Mouse (Mus musculus) CD8-positive naive resting alpha-beta T cell, adult 2 months (primary cell): Measurements from ENCODE around the gene Milr1.
"Not testable (repeated sequence)": the region's sequence is repeated elsewhere in the genome, so short reads cannot be mapped to it uniquely, and the experiment has no call there.

Experiments used
- DNase-seq, 2 experiments: peaks; one replicate each; pipeline ENCODE4 v3.0.0; 2022; ENCODE audit warnings: low read depth in 2 of 2, low spot score in 2 of 2

Gene Milr1

DNA sequence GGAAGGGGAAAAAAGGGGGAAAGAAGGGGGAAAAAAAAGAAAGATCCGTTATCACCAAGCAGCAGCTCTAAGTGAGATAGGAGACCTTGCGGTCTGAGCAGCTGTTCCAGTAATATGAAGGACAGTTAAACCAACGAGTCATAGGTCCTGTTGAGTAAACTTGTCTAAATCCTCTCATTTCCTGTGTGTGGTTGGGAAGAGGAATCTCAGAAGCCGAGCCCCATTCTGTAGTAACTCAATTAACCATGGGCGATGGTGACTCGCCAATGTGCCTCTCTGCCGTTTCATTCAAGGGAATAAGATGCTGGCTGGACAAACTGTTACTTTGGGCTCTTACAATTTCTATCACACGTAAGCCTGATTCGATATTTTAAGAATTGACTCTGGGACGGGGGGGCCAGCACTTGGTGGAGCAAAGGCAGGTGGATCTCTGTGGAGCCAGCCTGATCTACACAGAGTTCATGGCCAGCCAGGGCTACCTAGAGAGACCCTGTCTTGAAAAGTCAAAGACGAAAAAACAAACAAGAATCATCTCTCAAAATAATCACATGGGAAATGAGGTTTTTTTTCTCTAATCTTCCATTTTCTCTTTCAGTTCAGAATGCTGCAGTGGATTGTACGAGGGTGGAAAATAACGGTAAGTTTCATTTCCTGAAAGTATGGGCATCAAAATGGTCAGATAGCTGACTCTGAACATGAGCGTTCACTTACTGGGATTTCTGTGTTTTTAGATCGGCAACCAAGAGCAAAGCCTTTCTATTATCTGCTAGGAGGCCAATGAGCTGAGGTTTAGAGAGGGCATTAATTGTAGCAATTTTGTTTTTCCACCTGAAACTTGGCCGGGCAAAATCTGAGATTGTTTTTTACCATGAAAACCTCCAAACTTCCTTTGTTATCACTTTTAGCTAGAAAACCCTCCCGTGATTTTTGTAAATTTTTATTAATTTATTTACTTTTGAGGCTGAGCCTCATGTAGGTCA is at the start of gene Milr1:
Gene Milr1 (plus strand): TSS at position 188 of the 980 bp plus-strand sequence.
- peak in 1 of 2 experiments; percentile 26 for DNase-seq

DNA sequence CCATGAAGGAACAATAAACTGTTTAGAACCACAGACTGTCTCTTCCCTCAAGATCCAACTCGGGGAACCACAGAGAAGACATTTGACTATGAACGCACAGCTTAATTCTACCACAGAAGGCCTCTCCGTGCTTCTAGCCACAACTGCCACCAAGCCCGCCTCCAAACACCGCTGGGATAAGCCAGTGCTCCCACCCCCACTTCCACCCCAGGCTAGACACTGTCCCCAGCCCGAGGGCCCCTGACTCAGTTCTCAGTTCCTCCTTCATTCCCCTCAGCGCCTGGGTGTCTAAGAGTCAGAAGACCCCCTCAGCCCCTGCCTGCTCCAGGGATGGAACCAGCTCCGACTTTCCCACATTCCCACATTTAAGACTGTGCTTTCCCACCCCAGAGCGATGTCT is 49.4 kb upstream of the Milr1 start:
- DNase-seq = no peak

DNA sequence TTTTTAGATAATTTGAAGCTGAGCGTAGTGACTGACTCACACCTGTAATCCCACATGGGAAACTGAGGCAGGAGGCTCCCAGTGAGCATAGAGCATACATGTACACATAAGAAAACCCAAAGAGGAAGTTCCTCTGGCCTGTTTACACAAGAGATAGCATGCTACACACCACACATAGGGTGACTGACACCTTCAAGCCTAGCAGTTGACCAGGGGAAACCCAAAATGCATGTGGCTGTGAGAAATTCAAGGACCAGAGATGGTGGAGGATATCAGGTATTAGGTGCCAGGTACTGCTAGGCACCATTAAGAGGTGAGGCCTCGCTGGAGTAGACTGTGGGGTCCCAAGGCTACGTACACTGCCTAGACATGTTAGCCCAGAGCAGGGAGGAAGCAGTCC is 48.4 kb upstream of the Milr1 start:
- DNase-seq = no peak

DNA sequence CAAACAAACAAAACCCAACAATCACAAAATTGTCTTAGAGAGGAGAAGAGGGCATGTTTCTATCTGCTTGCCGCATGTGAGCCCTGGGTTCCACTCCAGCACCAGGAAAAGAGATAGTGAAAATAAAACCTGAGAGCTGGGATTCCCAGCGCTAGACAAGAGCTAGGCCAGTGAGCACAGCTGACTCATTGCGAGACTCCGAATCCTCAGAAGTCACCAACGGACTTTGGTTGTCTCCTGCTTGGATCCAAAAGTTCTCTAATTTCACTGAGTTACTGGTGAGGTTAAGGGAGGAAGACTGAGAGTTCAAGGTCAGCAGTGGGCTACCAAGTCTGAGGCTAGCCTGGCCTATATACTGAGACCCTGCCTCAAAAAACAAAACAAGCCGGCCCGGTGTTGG is 47.1 kb upstream of the Milr1 start:
- no peak for DNase-seq

DNA sequence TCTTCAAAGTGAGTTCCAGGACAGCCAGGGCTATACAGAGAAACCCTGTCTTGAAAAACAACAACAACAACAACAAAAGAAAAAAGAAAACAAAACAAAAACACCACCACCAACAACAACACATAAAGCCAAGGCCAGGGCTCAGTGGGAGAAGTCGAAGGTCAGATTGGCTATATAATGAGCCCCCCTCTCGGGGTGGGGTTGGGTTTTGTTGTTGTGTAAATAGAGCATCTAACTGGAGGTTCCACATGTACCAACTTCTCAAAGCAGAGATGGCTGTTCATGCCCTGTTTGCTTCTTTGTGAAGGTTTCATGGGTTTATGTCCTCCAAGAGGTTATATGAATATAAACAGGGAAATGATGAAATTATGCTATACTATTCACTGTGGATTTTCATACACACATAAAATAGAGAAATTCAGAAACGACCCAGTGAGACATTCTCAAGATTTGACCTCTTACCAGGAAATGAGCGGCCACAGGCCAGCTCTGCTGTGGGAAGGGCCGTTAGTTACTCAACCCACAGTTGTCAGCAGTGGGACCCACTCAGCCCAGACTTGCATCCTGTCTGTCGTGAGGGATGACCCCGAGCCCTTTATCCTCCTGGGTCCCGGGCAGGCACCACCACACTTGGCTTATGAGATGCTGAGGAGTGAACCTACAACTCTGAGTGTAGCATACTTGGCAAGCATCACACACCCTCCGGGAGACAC is 46.5 kb upstream of the Milr1 start:
- DNase-seq = no peak

DNA sequence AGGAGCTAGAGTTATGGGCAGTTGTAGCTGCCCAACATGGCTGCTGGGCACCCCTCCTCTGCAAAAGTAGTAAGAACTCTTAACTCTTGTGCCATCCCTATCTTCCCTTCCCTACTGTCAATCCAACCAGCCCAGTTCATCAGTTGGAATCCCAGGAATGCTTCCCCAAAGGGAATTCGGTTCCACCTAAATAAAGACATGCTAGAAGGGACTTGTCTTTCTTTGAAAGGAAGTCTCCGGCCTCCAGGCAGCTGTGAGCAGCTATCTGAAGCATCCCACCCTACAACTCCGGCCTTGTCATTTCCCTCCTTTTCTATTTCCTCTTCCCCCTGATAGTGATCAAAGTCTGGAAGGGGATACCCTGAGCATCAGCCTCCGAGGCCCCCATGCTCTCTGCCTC is 44.8 kb upstream of the Milr1 start:
- DNase-seq = no peak

DNA sequence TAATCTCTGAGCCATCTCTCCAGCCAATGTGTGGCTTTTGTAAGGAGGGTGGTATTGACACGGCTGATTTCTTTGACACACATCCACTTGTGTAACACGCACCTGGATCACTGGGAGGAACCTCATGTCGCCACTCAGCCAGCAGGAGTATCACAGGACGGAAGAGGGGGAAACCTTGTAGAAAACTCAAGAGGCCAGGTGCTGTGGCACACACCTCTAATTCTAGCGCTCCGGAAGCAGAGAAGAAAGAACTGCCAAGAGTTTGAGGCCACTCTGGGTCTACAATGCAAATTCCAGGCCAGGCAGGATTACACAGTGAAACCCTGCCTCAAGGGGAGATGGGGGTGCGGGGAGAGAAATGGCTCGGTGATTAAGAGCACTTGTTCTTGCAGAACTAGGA is 43.9 kb upstream of the Milr1 start:
- no peak for DNase-seq

DNA sequence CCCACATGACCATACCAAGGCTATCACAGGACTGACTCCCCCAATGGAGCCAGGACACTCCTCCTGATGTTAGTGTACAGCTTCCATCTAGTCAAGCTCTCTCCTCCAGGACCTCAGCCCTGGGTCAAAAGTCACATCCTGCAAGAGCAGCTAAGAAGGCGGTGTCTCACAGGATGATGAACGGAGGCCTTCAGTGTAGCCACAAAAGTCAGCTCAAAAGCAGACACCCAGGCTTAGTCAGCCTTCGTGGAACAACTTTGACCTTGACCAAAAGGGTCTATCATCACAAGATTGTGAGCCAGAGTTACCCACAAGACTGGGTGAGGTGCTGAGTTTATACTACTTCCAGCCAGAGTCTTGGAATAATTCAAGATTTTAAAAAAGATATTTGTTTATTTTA is 43.2 kb upstream of the Milr1 start:
- no peak for DNase-seq

DNA sequence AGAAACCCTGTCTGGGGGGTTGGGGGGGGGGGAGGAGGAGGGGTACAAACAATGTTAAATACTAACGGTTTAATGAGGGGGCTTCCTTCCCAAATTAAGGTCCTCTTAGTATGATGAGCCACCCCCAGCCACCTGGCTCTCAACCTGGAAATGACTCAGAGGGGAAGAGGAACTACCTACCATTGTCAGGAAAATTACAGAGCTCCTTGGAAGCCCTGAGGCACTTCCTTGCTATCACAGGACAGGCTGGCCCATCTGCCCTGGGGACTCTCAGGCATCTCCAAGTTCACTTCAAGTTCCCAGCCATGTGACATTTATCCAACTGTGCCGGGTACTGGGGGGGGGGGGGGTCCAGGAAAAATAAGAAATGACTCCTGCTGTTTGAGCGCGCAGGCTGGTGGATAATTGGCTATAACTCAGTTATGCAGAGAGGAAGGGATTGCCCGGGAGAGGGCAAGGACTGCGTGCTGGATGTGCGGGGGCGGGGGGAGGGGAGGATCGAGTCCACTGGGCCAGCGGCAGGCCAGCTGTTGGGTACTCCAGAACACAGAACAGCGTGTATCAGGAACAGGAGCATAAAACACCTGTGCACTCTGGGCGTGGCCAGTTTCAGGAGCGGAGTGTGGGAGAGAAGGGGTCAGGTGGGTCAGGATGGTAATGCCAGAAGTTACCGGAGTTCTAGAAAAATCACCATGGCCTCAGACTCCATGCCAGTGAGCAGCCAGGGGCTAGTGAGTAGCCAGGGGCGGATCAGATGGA is 41.6 kb upstream of the Milr1 start:
- DNase-seq = no peak

DNA sequence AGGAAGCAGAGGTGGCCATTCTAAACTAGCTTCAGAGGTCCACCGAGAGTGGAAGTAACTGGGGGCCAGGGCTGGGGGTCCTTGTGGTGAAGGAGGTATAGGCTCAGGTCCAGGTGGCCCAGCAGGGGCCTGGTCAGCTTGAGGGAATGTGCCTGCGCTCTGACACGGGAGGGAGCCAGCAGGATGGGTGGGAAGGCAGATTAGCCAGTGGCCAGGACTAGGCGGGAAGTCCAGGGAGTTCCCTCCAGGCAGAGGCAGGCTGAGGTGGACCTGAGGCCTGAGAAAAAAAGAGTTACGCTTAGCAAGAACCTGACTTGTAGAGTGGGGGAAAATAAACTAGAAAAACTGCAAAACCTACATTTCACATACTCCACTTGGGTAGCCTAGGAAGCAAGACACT is 40.2 kb upstream of the Milr1 start:
- DNase-seq = no peak

DNA sequence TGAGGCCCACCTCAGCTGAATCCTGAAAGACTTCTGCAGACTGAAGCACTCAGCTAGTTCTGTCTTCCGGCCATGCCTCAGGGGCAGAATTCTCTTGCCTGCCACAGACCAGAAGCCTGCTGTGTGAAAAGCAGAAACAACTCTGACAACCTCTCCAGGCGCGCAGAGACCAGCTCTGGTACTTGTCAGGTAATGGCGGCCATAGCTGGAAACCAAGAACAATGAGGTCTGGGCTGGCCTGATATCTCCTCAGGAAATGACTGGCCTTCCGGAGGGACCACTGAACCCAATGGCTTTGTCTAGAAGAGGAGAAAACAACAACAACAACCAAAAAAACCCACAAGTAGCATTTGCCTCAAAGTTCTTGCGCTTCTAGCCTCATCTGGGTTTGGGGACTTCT is 36.0 kb upstream of the Milr1 start:
- no peak for DNase-seq

DNA sequence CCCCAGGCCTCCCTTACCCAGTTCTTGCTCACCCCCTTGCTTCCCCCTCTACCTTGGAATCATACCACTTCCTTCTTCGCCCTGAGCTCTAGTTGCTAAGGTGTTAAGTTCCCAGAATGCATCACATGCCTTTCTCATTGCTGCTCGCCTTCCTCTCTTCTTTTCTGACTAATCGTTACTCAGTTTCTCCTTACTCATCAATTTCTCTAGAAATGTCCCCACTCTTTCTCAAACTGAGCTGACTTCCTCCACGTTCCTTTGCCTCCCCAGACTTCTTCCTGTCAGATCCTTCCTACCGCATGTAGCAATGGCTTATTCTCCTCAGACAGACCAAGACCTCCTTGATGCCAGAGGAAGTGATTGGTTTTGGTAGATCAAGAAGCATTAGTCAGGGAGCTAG is 34.5 kb upstream of the Milr1 start:
- DNase-seq = no peak

DNA sequence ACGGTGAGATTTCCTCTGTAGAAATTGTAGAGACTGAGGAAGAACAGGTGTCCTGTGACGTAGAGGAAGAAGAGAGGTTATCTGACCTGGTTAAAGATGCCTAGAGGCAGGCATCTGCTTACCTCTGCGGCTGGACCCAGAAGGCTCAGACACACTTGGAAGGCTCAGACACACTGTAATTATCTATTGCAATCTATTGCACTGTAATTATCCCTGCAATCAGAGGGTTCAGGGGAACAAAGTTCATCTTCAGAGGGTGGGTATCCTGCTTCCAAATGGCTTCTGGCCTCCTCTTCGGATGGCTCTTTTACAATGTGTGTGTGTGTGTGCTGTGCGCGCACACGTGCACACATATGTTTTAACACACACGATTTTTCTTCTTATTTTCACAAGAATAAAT is 30.6 kb upstream of the Milr1 start:
- DNase-seq = no peak

DNA sequence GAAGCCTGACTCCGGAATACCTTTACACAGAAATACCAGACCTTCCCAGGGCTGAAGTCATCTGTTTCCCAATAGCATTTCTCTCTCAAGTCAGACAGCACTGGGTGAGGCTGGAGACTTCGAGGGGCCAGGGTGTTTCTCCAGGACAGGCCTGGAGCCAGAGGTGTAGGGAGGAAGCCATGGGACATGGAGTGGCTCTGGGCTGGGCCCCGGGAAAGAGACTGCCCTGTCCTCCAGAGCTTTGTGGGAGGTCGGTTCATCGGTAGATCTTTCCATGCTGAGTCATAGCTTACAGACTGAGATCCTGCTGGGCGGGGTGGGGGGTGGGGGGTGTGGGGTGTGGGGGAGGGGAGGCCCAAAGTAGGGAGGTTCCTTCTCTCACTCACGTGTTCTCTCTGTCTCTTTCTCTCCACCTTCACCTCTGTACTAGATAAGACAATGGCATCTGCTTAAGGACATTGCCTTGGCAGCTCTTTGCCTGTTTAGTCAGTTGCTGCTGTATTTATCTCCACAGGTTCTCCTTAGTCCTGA is 28.1 kb upstream of the Milr1 start:
- DNase-seq = no peak

DNA sequence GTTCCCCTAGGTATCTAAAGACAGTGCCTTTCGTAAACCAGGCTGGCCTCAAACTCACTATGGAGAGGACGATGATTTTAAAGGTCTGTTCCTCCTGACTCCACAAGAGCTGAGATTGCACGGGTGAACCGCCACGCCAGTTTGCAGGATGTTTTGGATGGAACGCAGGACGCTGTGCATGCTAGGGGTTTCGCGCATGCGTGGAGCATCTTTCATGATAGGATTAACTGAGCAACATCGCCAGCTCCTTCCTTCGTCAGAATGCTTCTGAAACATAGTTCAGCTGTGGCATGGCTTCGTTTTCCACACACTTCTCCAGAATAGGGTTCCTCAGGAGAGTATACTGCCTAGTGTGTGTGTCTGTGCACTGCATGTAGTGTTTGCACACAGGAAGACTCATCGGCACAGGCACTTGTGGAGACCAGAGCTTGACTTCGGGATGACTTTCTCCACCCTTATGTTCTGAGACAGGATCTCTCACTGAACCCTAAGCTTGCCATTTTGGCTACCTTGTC is 27.4 kb upstream of the Milr1 start:
- DNase-seq = no peak

DNA sequence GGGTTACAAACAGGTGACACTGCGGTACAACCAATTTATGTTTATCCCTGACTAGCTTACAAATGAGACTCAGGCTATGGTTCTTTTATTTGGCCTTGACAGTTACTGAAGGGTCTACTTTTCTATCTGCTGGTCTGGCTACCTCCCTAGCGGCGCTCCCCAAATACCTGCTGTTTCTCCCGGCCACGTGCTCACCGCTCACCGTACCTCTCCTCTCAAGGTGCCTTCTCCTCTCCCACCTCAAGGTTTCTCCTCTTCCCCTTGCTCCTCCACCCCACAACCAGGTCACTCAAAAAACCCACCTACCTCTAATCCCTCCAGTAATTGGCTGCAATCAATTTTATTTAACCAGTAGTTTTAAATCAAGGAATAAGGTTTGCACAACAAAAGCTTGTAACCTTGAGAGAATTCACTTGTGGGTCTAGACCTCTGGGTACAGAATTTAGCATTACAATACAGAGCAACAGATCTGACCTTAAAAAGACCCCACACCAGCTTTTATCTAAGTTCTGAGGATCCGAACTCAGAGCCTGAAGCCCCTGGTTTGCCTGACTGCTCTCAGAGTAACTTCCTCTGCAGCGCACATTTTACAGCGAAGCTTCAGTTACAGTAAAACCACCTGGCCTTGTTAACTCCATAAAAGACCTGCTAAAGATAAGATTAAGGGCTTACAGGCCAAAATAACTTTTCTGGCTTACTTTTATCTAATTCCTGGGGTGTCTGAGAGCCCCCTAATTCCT is 26.7 kb upstream of the Milr1 start:
- DNase-seq = no peak

DNA sequence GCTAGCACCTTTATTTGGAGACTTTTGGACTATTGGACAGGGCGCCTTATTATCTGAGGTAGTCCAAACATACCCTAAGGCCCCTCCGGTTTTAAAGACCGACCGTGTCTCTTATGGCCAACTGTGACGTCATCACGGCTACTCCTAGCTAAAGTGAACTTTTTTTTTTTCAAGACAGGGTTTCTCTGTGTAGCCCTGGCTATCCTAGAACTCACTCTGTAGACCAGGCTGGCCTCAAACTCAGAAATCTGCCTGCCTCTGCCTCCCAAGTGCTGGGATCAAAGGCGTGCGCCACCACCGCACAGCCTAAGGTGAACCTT is 26.1 kb upstream of the Milr1 start:
- DNase-seq = not testable (repeated sequence)

DNA sequence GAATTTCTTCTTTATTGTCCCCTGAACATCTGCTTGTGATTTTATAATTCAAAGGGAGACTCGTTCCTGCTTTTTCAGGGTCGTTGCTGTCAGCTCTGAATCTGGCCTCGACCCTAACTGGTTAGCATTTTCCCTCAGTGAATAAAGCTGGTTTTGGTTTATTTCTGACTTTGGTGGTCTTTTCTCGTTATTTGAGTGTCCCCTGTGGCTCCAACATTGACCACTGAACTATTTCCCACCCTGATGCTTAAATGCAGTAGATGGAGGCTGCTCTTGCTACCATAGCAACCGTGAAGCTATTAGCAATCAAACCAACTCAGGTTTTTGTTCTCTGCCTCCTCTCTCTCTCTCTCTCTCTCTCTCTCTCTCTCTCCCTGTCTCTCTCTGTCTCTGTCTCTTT is 23.1 kb upstream of the Milr1 start:
- no peak for DNase-seq

DNA sequence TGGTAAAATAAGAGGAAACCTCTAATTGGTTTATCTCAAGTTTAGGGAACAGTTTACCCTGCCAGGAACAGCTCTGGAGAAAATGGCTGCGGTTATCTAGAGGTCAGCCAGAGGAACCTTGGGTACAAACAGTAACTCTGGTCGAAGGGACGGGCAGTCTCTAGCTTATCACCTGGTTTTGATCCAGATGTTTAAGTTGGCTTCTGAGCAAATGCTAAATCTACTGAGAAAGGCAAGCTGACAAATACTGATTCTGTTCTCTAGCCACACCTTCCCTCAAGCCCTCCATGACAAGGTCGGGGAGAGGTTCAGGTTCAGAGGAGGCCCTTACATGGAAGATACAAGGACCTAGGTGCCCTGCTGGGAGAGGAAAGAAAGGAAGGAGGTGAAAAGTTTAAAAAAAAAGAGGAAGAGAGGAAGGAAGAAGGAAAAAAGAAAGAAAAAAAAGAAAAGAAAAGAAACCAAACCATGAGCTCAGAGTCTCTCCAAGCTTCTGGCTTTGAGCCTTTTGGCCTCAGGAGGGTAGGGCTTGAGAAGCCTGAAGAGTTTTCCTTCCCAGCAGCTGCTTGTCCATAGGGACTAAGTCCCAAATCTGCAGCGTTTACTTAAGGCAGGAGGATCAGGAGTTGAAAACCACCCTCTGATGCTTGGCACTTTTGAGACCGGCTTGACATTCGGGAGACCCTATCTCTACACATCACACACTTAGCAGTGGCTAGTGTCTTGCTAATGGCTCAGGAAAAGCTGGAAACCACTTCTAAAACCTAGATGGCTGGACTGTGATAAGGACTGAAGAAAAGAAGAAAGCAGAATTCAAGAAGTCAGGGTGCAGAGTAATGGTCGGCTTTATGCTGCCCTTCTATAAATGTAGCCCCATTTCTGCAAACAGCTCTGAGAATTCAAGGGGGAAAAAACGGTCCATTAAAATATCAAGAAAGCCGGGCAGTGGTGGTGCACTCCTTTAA is 22.3 kb upstream of the Milr1 start:
- no peak for DNase-seq

DNA sequence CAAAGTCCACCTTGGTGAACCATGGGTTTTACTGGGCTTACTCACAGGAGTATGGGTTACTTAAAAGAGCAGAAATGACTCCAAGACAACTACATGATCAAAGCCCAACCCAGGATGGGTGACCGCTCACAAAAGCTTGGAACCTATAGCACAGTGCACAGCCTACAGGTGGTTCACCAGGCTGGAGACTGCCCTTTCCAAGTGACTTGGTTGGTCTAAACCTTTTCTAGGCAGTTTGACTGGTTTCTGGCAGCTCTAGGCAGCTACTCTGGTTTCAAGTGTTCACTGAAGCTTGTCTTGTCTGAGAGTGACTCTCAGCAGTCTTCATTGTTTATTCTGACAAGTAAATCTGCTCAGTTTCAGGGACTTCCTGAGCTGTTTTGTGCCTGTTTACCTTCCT is 21.4 kb upstream of the Milr1 start:
- DNase-seq = no peak
